Mouse (Mus musculus): Measurements from ENCODE around the gene Actl6b.

GRCm38 (mm10) chr5:137597625-137598024 is 44.3 kb downstream of the Actl6b start:
- 0 out of 2 replicates have a peak, but pooled peaks have one; percentile 1 for TF ChIP-seq CTCF (IDR thresholded peaks at IDR 0.05; ENCODE audit: low read depth)
- TF ChIP-seq EP300 (IDR thresholded peaks at IDR 0.05; ENCODE audit: low read depth) = no peak

All from liver, embryonic 14.5 days (tissue).